Mouse (Mus musculus) kidney, postnatal 0 days (tissue): ENCODE results near the gene Ostf1. TPM values are rescaled to one million over a fixed set of nuclear protein-coding genes. Genes with fewer than 3 reads are reported as not detected.

Experiments used
- ATAC-seq: fragments of 200-750 bp; cut with Nextera tagmentation; replicated peaks from 2 replicates; pipeline ENCODE4 v1.8.0; 2017; ENCODE audit warnings: low read depth, moderate number of reproducible peaks, moderate TSS enrichment, moderate library complexity; ENCODE audit not compliant: low FRiP score
- DNase-seq: peaks from one replicate; pipeline ENCODE4 v3.0.0-alpha.2; 2016; ENCODE audit warnings: low spot score
- H3K27ac ChIP-seq: fragments of 300-500 bp; sonication (generic); 2 replicates; pipeline ENCODE4 v1.5.1; 2014; ENCODE audit warnings: mild to moderate bottlenecking
- H3K27me3 ChIP-seq: fragments of 300-500 bp; sonication (generic); 2 replicates; pipeline ENCODE4 v1.6.1; 2014; ENCODE audit warnings: low read length, mixed read lengths; ENCODE audit not compliant: insufficient read depth
- H3K36me3 ChIP-seq: fragments of 300-500 bp; sonication (generic); 2 replicates; pipeline ENCODE4 v1.6.1; 2014; ENCODE audit warnings: low read length, mixed read lengths; ENCODE audit not compliant: insufficient read depth
- H3K4me1 ChIP-seq: fragments of 300-500 bp; sonication (generic); replicated peaks from 2 replicates; pipeline ENCODE4 v1.6.1; 2014; ENCODE audit warnings: antibody characterized with exemption, low read length, mixed read lengths; ENCODE audit not compliant: insufficient read depth
- H3K4me2 ChIP-seq: fragments of 300-500 bp; sonication (generic); 2 replicates; pipeline ENCODE4 v1.6.1; 2014; ENCODE audit warnings: mild to moderate bottlenecking, low read length, moderate library complexity, mixed read lengths
- H3K4me3 ChIP-seq: fragments of 300-500 bp; sonication (generic); replicated peaks from 2 replicates; pipeline ENCODE4 v1.5.1; 2014; ENCODE audit warnings: low read depth, low read length
- H3K9ac ChIP-seq: fragments of 300-500 bp; sonication (generic); 2 replicates; pipeline ENCODE4 v1.6.1; 2014; ENCODE audit warnings: low read depth, low read length
- H3K9me3 ChIP-seq: fragments of 300-500 bp; sonication (generic); replicated peaks from 2 replicates; pipeline ENCODE4 v1.6.1; 2016; ENCODE audit warnings: low read length, inconsistent platforms, mixed read lengths
- CTCF ChIP-seq: IDR thresholded peaks from 2 replicates; pipeline ENCODE4 v1.5.1; 2016; ENCODE audit warnings: antibody characterized with exemption, low read depth, mild to moderate bottlenecking, moderate library complexity
- WGBS: fragments of 180-500 bp; shearing (Covaris S2); extraction: QIAGEN DNeasy Blood & Tissue Kit; methylation state at CpG from one replicate; pipeline ENCODE4 v1.1.7; 2014; 5-methylcytosine and 5-hydroxymethylcytosine counted together
- polyA plus RNA-seq: library from polyadenylated mRNA; unstranded; fragments of >200 nt; fragmentation: Nextera tagmentation; extraction: Ambion mirVana; gene quantifications from 2 replicates; pipeline ENCODE4 v1.2.1, GENCODE M21; 2015

Gene Ostf1
- polyA plus RNA-seq, 1 experiment from 2014 or later = 191 TPM

DNA sequence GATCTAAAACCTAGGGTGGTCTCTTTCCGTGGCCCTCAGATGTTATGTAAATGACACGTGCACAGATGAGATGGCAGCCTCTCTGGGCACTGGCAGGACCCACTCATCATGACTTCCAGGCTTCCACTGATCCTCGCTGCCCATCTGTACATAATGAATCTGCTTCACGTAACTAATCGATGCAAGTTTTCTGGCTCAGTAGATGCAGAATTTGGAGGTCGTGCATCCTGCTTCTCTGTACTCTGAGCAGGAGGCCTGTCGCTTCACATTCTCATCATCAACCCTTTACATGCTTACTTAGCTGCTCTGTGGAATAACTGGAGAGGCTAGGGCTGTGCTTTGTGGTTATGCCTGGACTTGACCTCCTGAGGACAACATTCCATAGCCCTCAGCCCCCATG, 35.3 kb upstream of the Ostf1 start:
- no peak overlapping the region for H3K9ac ChIP-seq
- no peaks in the 10 kb centered on the region for H3K9me3 ChIP-seq
- no peak overlapping the region for H3K27ac ChIP-seq
- no peak overlapping the region for H3K4me2 ChIP-seq
- H3K36me3 ChIP-seq = no peaks in the 10 kb centered on the region
- WGBS = 89% methylated on average over 7 of the region's 7 CpGs
- no peak for TF ChIP-seq CTCF
- H3K4me3 ChIP-seq = no peak overlapping the region
- no peaks in the 10 kb centered on the region for H3K27me3 ChIP-seq
- ATAC-seq = no peak
- no peak for DNase-seq
- 0 out of 2 replicates have a peak, but pooled peaks cover 6% of the 10 kb centered on the region for H3K4me1 ChIP-seq

DNA sequence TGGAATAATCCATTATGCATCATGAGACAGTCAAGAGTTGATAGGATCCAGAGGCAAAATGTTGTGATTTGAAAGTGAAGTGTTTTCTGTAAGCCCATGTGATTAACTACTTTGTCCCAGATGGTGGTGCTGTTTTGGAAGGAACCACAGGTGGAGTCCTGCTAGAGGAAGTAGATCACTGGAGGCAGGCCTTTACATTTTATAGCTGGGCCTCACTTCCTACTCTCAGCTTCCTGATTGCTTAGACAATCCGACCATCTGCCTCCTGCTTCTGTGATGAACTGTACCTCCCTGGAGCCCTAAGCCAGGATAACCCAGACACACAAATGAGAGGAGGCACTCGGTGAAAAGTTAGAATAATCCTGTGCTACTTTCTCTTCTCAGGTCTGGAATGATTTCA, 32.3 kb upstream of the Ostf1 start:
- Histone ChIP-seq H3K9ac (no peak overlapping the region), H3K4me2 (no peak overlapping the region), H3K36me3 (no peaks in the 10 kb centered on the region), H3K4me1 (no peaks in the 10 kb centered on the region), H3K4me3 (no peak overlapping the region), H3K9me3 (no peaks in the 10 kb centered on the region), H3K27ac (no peak overlapping the region), H3K27me3 (no peaks in the 10 kb centered on the region)
- 55% methylated on average over 2 of the region's 2 CpGs for WGBS
- no peak for ATAC-seq
- DNase-seq = no peak
- TF ChIP-seq CTCF = 0 out of 2 replicates have a peak, but pooled peaks have one; percentile 8

DNA sequence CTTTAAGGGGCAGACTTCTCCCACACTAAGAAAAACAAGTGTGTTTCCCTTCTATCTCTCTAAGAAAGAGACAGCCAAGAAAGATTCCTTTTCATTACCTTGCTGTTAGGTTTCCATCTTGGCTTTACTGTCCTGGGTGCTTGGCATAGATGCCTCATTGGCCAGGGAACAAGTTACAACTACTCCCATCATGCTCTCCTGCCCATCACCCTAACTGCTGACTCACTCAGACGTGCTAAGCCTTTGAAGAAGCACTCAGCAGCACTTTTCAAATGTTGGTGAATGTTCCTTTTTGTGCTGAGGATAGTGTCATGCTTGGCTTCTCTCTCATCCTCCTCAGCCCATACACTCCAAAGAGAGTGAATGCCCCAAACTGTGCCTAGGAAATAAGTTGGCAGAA, 30.1 kb upstream of the Ostf1 start:
- no peaks in the 10 kb centered on the region for H3K36me3 ChIP-seq
- ATAC-seq (no peak), DNase-seq (no peak)
- no peaks in the 10 kb centered on the region for H3K27me3 ChIP-seq
- H3K4me3 ChIP-seq = no peak overlapping the region
- H3K4me1 ChIP-seq = no peaks in the 10 kb centered on the region
- H3K9ac ChIP-seq = no peak overlapping the region
- 24% methylated on average over 1 of the region's 1 CpGs for WGBS
- no peak for TF ChIP-seq CTCF
- H3K4me2 ChIP-seq = no peak overlapping the region
- H3K27ac ChIP-seq = no peak overlapping the region
- no peaks in the 10 kb centered on the region for H3K9me3 ChIP-seq

DNA sequence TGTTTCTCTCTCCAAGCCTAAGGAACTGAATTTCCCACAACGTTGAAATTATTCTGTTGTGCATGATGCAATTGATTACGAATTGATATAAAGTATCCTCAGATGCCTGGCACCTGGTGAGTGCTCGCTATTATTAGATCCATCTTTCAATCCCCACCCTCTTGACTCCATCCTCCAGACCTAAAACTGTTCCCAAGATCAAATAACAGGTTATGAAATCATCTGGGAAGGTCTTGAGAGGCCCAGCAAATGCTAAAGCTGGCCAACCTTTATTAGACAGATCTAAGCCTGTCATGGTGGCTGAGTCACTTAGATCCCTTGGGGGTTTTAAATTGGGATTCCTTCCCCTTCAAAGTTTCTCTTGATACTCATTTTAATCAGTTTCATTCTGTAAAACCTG, 28.8 kb upstream of the Ostf1 start:
- ATAC-seq = no peak
- Histone ChIP-seq H3K9ac (no peak overlapping the region), H3K27me3 (no peaks in the 10 kb centered on the region), H3K4me3 (no peak overlapping the region), H3K4me1 (no peaks in the 10 kb centered on the region), H3K9me3 (no peaks in the 10 kb centered on the region), H3K36me3 (no peaks in the 10 kb centered on the region), H3K27ac (no peak overlapping the region), H3K4me2 (no peak overlapping the region)
- WGBS = 82% methylated on average over 3 of the region's 3 CpGs
- no peak for DNase-seq
- no peak for TF ChIP-seq CTCF

DNA sequence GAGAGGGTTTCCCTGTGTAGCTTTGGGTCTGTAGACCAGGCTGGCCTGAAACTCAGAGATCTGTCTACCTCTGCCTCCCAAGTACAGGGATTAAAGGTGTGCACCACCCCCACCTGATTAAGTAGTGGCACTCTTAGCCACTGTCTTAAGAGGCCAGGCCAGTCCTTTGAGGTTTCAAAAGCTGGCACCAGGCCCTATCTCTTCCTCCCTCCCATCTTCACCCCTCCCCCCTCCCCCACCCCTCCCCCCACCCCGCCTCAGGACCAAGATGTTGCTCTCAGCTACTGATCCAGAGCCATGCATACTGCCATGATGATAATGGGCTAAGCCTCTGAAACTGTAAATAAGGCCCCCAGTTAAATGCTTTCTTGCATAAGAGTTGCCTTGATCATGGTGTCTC, 27.7 kb upstream of the Ostf1 start:
- Histone ChIP-seq H3K4me1 (no peaks in the 10 kb centered on the region), H3K9me3 (no peaks in the 10 kb centered on the region), H3K9ac (no peak overlapping the region), H3K4me2 (no peak overlapping the region), H3K36me3 (no peaks in the 10 kb centered on the region), H3K4me3 (no peak overlapping the region), H3K27me3 (no peaks in the 10 kb centered on the region), H3K27ac (no peak overlapping the region)
- DNase-seq (no peak), ATAC-seq (no peak)
- no CpG with 5 or more reads among the region's 1 CpGs for WGBS
- no peak for TF ChIP-seq CTCF

DNA sequence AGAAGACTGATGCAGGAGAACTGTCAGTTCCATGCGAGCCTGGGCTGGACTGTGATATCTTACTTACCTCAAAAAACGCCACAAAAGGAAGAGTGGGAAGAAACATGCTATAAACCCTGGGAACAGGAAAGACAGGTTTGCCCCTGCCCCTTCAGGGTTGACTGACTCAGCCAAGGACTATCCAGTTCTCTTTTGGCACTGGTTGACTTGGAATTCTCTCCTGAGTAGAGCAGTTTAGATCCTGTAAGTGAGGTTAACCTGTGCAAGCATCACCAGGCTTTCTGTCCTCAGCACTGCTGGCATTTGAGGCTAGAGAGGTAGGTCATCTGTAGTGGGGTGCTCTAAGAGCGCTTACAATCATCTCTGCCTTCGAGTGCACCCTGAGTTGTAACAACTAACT, 26.9 kb upstream of the Ostf1 start:
- no peak overlapping the region for H3K4me2 ChIP-seq
- WGBS = 47% methylated on average over 4 of the region's 4 CpGs
- TF ChIP-seq CTCF = no peak
- no peaks in the 10 kb centered on the region for H3K27me3 ChIP-seq
- H3K9ac ChIP-seq = no peak overlapping the region
- no peaks in the 10 kb centered on the region for H3K36me3 ChIP-seq
- no peak overlapping the region; the same call in 1 of the 2 replicates for H3K27ac ChIP-seq
- ATAC-seq = peak; percentile 65; the same call in 1 of the 2 replicates
- H3K9me3 ChIP-seq = no peaks in the 10 kb centered on the region
- no peak for DNase-seq
- no peaks in the 10 kb centered on the region for H3K4me1 ChIP-seq
- no peak overlapping the region for H3K4me3 ChIP-seq

DNA sequence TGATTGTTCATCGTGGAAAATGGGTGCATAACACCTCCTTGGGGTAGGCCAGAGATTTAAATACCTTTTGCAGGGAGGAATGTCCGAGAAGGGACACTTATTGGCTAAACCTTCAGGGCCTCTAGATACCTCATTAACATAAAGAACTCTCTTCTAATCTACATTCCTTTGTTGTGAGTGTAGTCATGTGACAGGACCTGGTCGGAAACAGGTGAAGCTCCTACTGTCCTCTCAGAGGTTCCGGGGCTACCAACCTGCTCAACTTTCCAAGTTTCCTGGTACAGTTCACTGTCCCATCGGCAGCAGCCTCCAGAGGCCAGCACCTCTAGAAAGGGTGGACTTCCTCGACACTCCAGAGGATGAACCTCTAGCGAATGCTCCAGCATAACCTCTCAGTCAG, 24.4 kb upstream of the Ostf1 start:
- ATAC-seq (no peak), DNase-seq (no peak)
- Histone ChIP-seq H3K4me2 (no peak overlapping the region), H3K9ac (no peak overlapping the region), H3K27ac (no peak overlapping the region), H3K9me3 (no peaks in the 10 kb centered on the region), H3K36me3 (no peaks in the 10 kb centered on the region), H3K4me1 (no peaks in the 10 kb centered on the region), H3K4me3 (no peak overlapping the region), H3K27me3 (no peaks in the 10 kb centered on the region)
- WGBS = 86% methylated on average over 7 of the region's 7 CpGs
- no peak for TF ChIP-seq CTCF
